8 mouse cellular contexts compared by ENCODE assay signal in the genomic region with DNA sequence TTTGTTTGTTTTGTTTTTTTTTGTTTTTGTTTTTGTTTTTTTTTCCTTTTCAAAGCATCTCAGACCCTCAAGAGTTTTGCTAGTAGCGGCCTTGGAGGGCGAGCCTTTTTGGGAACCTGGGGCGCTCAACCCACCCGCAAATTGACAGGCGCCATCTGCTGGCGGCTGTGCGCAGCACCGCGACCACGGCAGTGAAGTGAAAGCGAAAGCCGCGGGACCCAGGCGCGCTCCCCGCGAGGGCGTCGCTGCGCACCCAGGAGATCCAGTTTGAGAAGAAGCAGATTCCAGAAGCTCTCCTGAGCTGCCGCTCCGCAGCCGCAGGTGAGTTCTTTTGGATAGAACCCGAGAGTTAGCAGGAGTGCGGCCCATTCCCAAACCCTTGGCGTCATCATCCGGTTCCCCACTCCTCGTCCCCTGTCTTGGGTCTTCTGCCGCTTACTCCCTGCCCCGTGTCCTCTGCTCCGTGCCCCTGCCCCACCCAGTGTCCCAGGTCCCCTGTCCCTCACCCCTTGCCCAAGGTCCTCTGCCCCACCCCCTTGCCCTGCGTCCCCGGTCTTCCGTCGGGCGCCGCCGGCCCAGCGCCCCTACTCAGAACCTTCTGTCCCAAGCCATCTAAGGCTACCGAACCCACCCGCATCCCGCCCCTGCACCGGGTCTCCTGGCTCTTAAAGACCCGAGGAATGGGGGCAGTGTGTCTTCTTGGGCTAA. TPM values are rescaled to one million over a fixed set of nuclear protein-coding genes. Genes with fewer than 3 reads are reported as not detected.
DNase-seq lines count a peak whose midpoint lies in the region; ATAC-seq and TF ChIP-seq lines count a peak whose summit lies in the region.

No protein-coding gene starts in this region.

- peak; percentile 87 for DNase-seq in brain, adult 2 months (ENCODE audit: low read depth, low spot score)
- peak; percentile 81 for DNase-seq in kidney, postnatal 0 days (ENCODE audit: low spot score)
- peak; percentile 46 for DNase-seq in liver, adult 2 months (ENCODE audit: extremely low read depth, low read depth, low spot score)
- DNase-seq in monocyte, adult 2 months (ENCODE audit: low read depth in 1 of 2, low spot score in 2 of 2) = peak; percentile 52 to 83
- peak; percentile 90 to 93 for DNase-seq in spleen, postnatal 10 days (ENCODE audit: low spot score in 2 of 2)

- under 1% methylated on average over 44 of the region's 44 CpGs for WGBS in heart, embryonic 13.5 days
- WGBS in kidney, postnatal 0 days = under 1% methylated on average over 44 of the region's 44 CpGs
- under 1% methylated on average over 44 of the region's 44 CpGs for WGBS in liver, adult 2 months

- peaks cover 9% of the 10 kb centered on the region for H3K4me1 ChIP-seq in heart, embryonic 13.5 days
- no peaks in the 10 kb centered on the region; the same call in 1 of the 2 replicates for H3K4me1 ChIP-seq in kidney, postnatal 0 days (replicated peaks; ENCODE audit: insufficient read depth, low read length)
- H3K4me1 ChIP-seq in liver, adult 2 months (ENCODE audit: control insufficient read depth, insufficient read depth, low read length) = peaks cover 6% of the 10 kb centered on the region; the same call in 1 of the 2 replicates

- no peaks in the 10 kb centered on the region for H3K36me3 ChIP-seq in C2C12 (ENCODE audit: control insufficient read depth, insufficient read depth)
- H3K36me3 ChIP-seq in heart, embryonic 13.5 days = no peaks in the 10 kb centered on the region
- H3K36me3 ChIP-seq in kidney, postnatal 0 days (ENCODE audit: insufficient read depth, low read length) = no peaks in the 10 kb centered on the region
- peaks cover 2% of the 10 kb centered on the region; the same call in 1 of the 2 replicates for H3K36me3 ChIP-seq in liver, adult 2 months (ENCODE audit: control insufficient read depth, insufficient read depth, low read length)

- H3ac ChIP-seq in C2C12 (ENCODE audit: control insufficient read depth, insufficient read length, low read depth) = peak overlapping the region; percentile 74

- ATAC-seq in erythroblast, adult 5-6 weeks (replicated peaks; ENCODE audit: low FRiP score, poor library complexity, severe bottlenecking) = peak; percentile 81
- 0 out of 2 replicates have a peak, but pooled peaks have one; percentile 22 for ATAC-seq in heart, embryonic 13.5 days (ENCODE audit: extremely low read depth, insufficient number of reproducible peaks, low FRiP score, low TSS enrichment)
- ATAC-seq in kidney, postnatal 0 days (replicated peaks; ENCODE audit: low FRiP score, low read depth) = peak; percentile 33; the same call in 1 of the 2 replicates

- peak; percentile 93 for TF ChIP-seq CTCF in C2C12 (IDR thresholded peaks at IDR 0.05; ENCODE audit: control insufficient read depth, insufficient read depth, insufficient read length)
- TF ChIP-seq CTCF in kidney, postnatal 0 days (IDR thresholded peaks at IDR 0.05; ENCODE audit: low read depth) = peak; percentile 84
- TF ChIP-seq CTCF in liver, adult 2 months (IDR thresholded peaks at IDR 0.05; ENCODE audit: low read depth, low read length) = peak; percentile 88

- peaks cover 10% of the 10 kb centered on the region for H3K27me3 ChIP-seq in C2C12 (ENCODE audit: control insufficient read depth, insufficient read depth, insufficient read length)
- H3K27me3 ChIP-seq in heart, embryonic 13.5 days (replicated peaks) = peaks cover 83% of the 10 kb centered on the region
- no peaks in the 10 kb centered on the region for H3K27me3 ChIP-seq in kidney, postnatal 0 days (ENCODE audit: insufficient read depth, low read length)
- H3K27me3 ChIP-seq in liver, adult 2 months (ENCODE audit: control insufficient read depth, insufficient read depth, low read length) = no peaks in the 10 kb centered on the region

- H3K4me2 ChIP-seq in heart, embryonic 13.5 days = peak overlapping the region; percentile 99
- H3K4me2 ChIP-seq in kidney, postnatal 0 days (ENCODE audit: low read length) = peak overlapping the region; percentile 96

- TF ChIP-seq POLR2A in liver, adult 2 months (IDR thresholded peaks at IDR 0.05; ENCODE audit: extremely low read depth, insufficient read depth, low read length) = no peak

- H3K4me3 ChIP-seq in C2C12 (ENCODE audit: insufficient read depth, poor library complexity, severe bottlenecking) = peak overlapping the region; percentile 45
- peak overlapping the region; percentile 86 for H3K4me3 ChIP-seq in heart, embryonic 13.5 days
- peak overlapping the region; percentile 82 for H3K4me3 ChIP-seq in kidney, postnatal 0 days (replicated peaks; ENCODE audit: low read depth, low read length)
- H3K4me3 ChIP-seq in liver, adult 2 months (ENCODE audit: insufficient read depth, low read depth, low read length) = peak overlapping the region; percentile 95

- peak overlapping the region; percentile 87 for H3K9ac ChIP-seq in heart, embryonic 13.5 days
- peak overlapping the region; percentile 77 for H3K9ac ChIP-seq in kidney, postnatal 0 days (ENCODE audit: low read depth, low read length)
- H3K9ac ChIP-seq in liver, adult 2 months (ENCODE audit: low read depth, low read length) = peak overlapping the region; percentile 90

- H3K27ac ChIP-seq in heart, embryonic 13.5 days (replicated peaks) = no peak overlapping the region
- H3K27ac ChIP-seq in kidney, postnatal 0 days = peak overlapping the region; percentile 6; the same call in 1 of the 2 replicates
- peak overlapping the region; percentile 21; the same call in 1 of the 2 replicates for H3K27ac ChIP-seq in liver, adult 2 months (replicated peaks; ENCODE audit: insufficient read depth, low read depth, low read length)

- no peaks in the 10 kb centered on the region for H3K9me3 ChIP-seq in heart, embryonic 13.5 days
- no peaks in the 10 kb centered on the region for H3K9me3 ChIP-seq in kidney, postnatal 0 days (replicated peaks; ENCODE audit: low read length)

- H3K79me3 ChIP-seq in C2C12 (ENCODE audit: low read depth) = no peaks in the 10 kb centered on the region

- H3K79me2 ChIP-seq in C2C12 (ENCODE audit: control insufficient read depth, insufficient read depth) = no peaks in the 10 kb centered on the region
- no peaks in the 10 kb centered on the region for H3K79me2 ChIP-seq in liver, adult 2 months (ENCODE audit: control insufficient read depth, insufficient read depth, low read length)

TF ChIP-seq in C2C12, 6 proteins besides CTCF, POLR2A, EP300 and RAD21:
- TF ChIP-seq MYOG (IDR thresholded peaks at IDR 0.05; ENCODE audit: control insufficient read depth, extremely low read depth, insufficient read length) (no peak), FOSL1 (IDR thresholded peaks at IDR 0.05; ENCODE audit: insufficient read depth, low read length, poor library complexity, severe bottlenecking) (no peak), CEBPB (IDR thresholded peaks at IDR 0.05; ENCODE audit: low read depth) (no peak)
TF ChIP-seq in C2C12: peak in this region for 0.

RNA-seq across cellular contexts. Expression of gene Tap2, which starts 1.1 kb away (rescaled TPM):
- polyA plus RNA-seq in C2C12 (2012; fragmentation: generic; extraction: Trizol) = 0.47 TPM
- 0.38 and 5.2 TPM in 2 replicates for total RNA-seq in erythroblast, adult 5-6 weeks (2015; ENCODE audit: low replicate concordance)
- total RNA-seq in erythroblast, adult 5-6 weeks (2017; ENCODE audit: low replicate concordance) = 7.8 and 11.2 TPM in 2 replicates
- polyA plus RNA-seq in heart, embryonic 13.5 days (2015; fragmentation: Nextera tagmentation; extraction: Ambion mirVana) = 1.8 and 2.1 TPM in 2 replicates
- polyA plus RNA-seq in kidney, postnatal 0 days (2015; fragmentation: Nextera tagmentation; extraction: Ambion mirVana) = 8.8 TPM in 2 replicates
- total RNA-seq in liver, adult 2 months (2014; rRNA removed) = 14.4 and 15.2 TPM in 2 replicates
- polyA plus RNA-seq in liver, adult 2 months (2012; rRNA removed) = 18.4 and 24.6 TPM in 2 replicates

RNA-seq across cellular contexts. Expression of gene Psmb8, which starts 6.9 kb away (rescaled TPM):
- polyA plus RNA-seq in C2C12 (2012; fragmentation: generic; extraction: Trizol) = 0.05 TPM
- 35.5 and 50.4 TPM in 2 replicates for total RNA-seq in erythroblast, adult 5-6 weeks (2015; ENCODE audit: low replicate concordance)
- total RNA-seq in erythroblast, adult 5-6 weeks (2017; ENCODE audit: low replicate concordance) = 34.0 and 37.2 TPM in 2 replicates
- 3.2 and 4.3 TPM in 2 replicates for polyA plus RNA-seq in heart, embryonic 13.5 days (2015; fragmentation: Nextera tagmentation; extraction: Ambion mirVana)
- 17.7 and 21.6 TPM in 2 replicates for polyA plus RNA-seq in kidney, postnatal 0 days (2015; fragmentation: Nextera tagmentation; extraction: Ambion mirVana)
- total RNA-seq in liver, adult 2 months (2014; rRNA removed) = 66.9 and 101 TPM in 2 replicates
- polyA plus RNA-seq in liver, adult 2 months (2012; rRNA removed) = 56.7 and 80.3 TPM in 2 replicates

RNA-seq across cellular contexts. Expression of gene Psmb9, which starts 16.9 kb away (rescaled TPM):
- polyA plus RNA-seq in C2C12 (2012; fragmentation: generic; extraction: Trizol) = 0.07 TPM
- 16.1 and 55.0 TPM in 2 replicates for total RNA-seq in erythroblast, adult 5-6 weeks (2015; ENCODE audit: low replicate concordance)
- 17.2 and 29.1 TPM in 2 replicates for total RNA-seq in erythroblast, adult 5-6 weeks (2017; ENCODE audit: low replicate concordance)
- polyA plus RNA-seq in heart, embryonic 13.5 days (2015; fragmentation: Nextera tagmentation; extraction: Ambion mirVana) = 1.7 and 2.1 TPM in 2 replicates
- 5.9 TPM in 2 replicates for polyA plus RNA-seq in kidney, postnatal 0 days (2015; fragmentation: Nextera tagmentation; extraction: Ambion mirVana)
- 23.3 and 38.1 TPM in 2 replicates for total RNA-seq in liver, adult 2 months (2014; rRNA removed)
- polyA plus RNA-seq in liver, adult 2 months (2012; rRNA removed) = 38.0 and 41.5 TPM in 2 replicates

RNA-seq across cellular contexts. Expression of gene Tap1, which starts 17.1 kb away (rescaled TPM):
- 0.30 TPM for polyA plus RNA-seq in C2C12 (2012; fragmentation: generic; extraction: Trizol)
- total RNA-seq in erythroblast, adult 5-6 weeks (2015; ENCODE audit: low replicate concordance) = 6.9 and 12.1 TPM in 2 replicates
- 13.3 and 24.7 TPM in 2 replicates for total RNA-seq in erythroblast, adult 5-6 weeks (2017; ENCODE audit: low replicate concordance)
- polyA plus RNA-seq in heart, embryonic 13.5 days (2015; fragmentation: Nextera tagmentation; extraction: Ambion mirVana) = 1.4 and 1.6 TPM in 2 replicates
- polyA plus RNA-seq in kidney, postnatal 0 days (2015; fragmentation: Nextera tagmentation; extraction: Ambion mirVana) = 8.5 and 8.8 TPM in 2 replicates
- 15.1 and 17.3 TPM in 2 replicates for total RNA-seq in liver, adult 2 months (2014; rRNA removed)
- polyA plus RNA-seq in liver, adult 2 months (2012; rRNA removed) = 18.8 and 23.5 TPM in 2 replicates

RNA-seq across cellular contexts. Expression of gene H2-Ob, which starts 34.2 kb away (rescaled TPM):
- polyA plus RNA-seq in C2C12 (2012; fragmentation: generic; extraction: Trizol) = not detected
- 4.8 and 8.1 TPM in 2 replicates for total RNA-seq in erythroblast, adult 5-6 weeks (2015; ENCODE audit: low replicate concordance)
- 1.4 TPM in 1 of 2 replicates, not detected in the other for total RNA-seq in erythroblast, adult 5-6 weeks (2017; ENCODE audit: low replicate concordance)
- not detected in 2 replicates for polyA plus RNA-seq in heart, embryonic 13.5 days (2015; fragmentation: Nextera tagmentation; extraction: Ambion mirVana)
- polyA plus RNA-seq in kidney, postnatal 0 days (2015; fragmentation: Nextera tagmentation; extraction: Ambion mirVana) = 0.11 and 0.18 TPM in 2 replicates
- 1.5 and 1.6 TPM in 2 replicates for total RNA-seq in liver, adult 2 months (2014; rRNA removed)
- 0.96 and 2.9 TPM in 2 replicates for polyA plus RNA-seq in liver, adult 2 months (2012; rRNA removed)

Comparison
In these comparisons a context has a peak if more than half of its experiments do, and no peak if none do; other contexts are left out.
1. H3K4me3 ChIP-seq: peak in every context shown above with its lines; median percentile 95 in liver, adult 2 months; 86 in heart, embryonic 13.5 days; 82 in kidney, postnatal 0 days; 45 in C2C12.
2. ATAC-seq: peak in every context shown above with its lines; median percentile 81 in erythroblast, adult 5-6 weeks; 33 in kidney, postnatal 0 days; 22 in heart, embryonic 13.5 days.